Comparison of ENCODE assay signal across 8 mouse cellular contexts in genomic region chr15:103168801-103169611, GRCm38 (mm10). TPM values are rescaled to one million over a fixed set of nuclear protein-coding genes. Genes with fewer than 3 reads are reported as not detected.
A peak's percentile ranks its signal among the peaks of the same experiment; 100 is the strongest.
DNase-seq lines count a peak whose midpoint lies in the region; ATAC-seq and TF ChIP-seq lines count a peak whose summit lies in the region.

No protein-coding gene starts in this region.

- H3K4me3 ChIP-seq in hindbrain, embryonic 16.5 days (ENCODE audit: low read length) = peak overlapping the region; percentile 53
- H3K4me3 ChIP-seq in lung, adult 2 months (replicated peaks; ENCODE audit: extremely low read depth, low read depth, low read length) = peak overlapping the region; percentile 55
- H3K4me3 ChIP-seq in neural tube, embryonic 15.5 days (replicated peaks) = peak overlapping the region; percentile 49

- no peak for TF ChIP-seq CTCF in lung, adult 2 months (IDR thresholded peaks at IDR 0.05; ENCODE audit: insufficient read depth, low read length)

- H3K36me3 ChIP-seq in hindbrain, embryonic 16.5 days (ENCODE audit: control insufficient read depth, insufficient read depth, low read length) = no peaks in the 10 kb centered on the region
- no peaks in the 10 kb centered on the region for H3K36me3 ChIP-seq in neural tube, embryonic 15.5 days

- peak; percentile 72 for DNase-seq in retina, postnatal 1 day
- no peak for DNase-seq in retina, embryonic 14.5 days (ENCODE audit: low spot score)
- peak; percentile 82 for DNase-seq in embryo, embryonic 10 days (ENCODE audit: low spot score)
- peak; percentile 50 for DNase-seq in lung, adult 2 months
- no peak for DNase-seq in left cerebral cortex, adult 9 months (ENCODE audit: low spot score in 2 of 2)
- DNase-seq in layer of hippocampus, postnatal 25 days (ENCODE audit: extremely low spot score in 1 of 2, low spot score in 1 of 2) = no peak

- H3K27me3 ChIP-seq in hindbrain, embryonic 16.5 days (replicated peaks; ENCODE audit: control insufficient read depth, insufficient read depth, low read length) = peaks cover 39% of the 10 kb centered on the region
- peaks cover 9% of the 10 kb centered on the region; the same call in 1 of the 2 replicates for H3K27me3 ChIP-seq in neural tube, embryonic 15.5 days (replicated peaks)

- TF ChIP-seq POLR2A in lung, adult 2 months (IDR thresholded peaks at IDR 0.05; ENCODE audit: borderline replicate concordance, extremely low read depth, low read depth, low read length) = no peak

- peak overlapping the region; percentile 49 for H3K27ac ChIP-seq in hindbrain, embryonic 16.5 days (ENCODE audit: low read depth, low read length)
- H3K27ac ChIP-seq in neural tube, embryonic 15.5 days (replicated peaks) = peak overlapping the region; percentile 77

- H3K4me1 ChIP-seq in hindbrain, embryonic 16.5 days (ENCODE audit: control insufficient read depth, insufficient read depth, low read depth, low read length) = peaks cover 20% of the 10 kb centered on the region
- H3K4me1 ChIP-seq in lung, adult 2 months (ENCODE audit: control insufficient read depth, insufficient read depth, low read length) = peaks cover 6% of the 10 kb centered on the region
- H3K4me1 ChIP-seq in neural tube, embryonic 15.5 days = peaks cover 84% of the 10 kb centered on the region

- H3K9ac ChIP-seq in hindbrain, embryonic 16.5 days (ENCODE audit: low read depth, low read length) = peak overlapping the region; percentile 67
- peak overlapping the region; percentile 57 for H3K9ac ChIP-seq in neural tube, embryonic 15.5 days (replicated peaks)

- H3K4me2 ChIP-seq in hindbrain, embryonic 16.5 days (ENCODE audit: low read length) = peak overlapping the region; percentile 97
- H3K4me2 ChIP-seq in neural tube, embryonic 15.5 days = peak overlapping the region; percentile 99

- no peaks in the 10 kb centered on the region for H3K9me3 ChIP-seq in hindbrain, embryonic 16.5 days (ENCODE audit: control insufficient read depth, low read length)
- H3K9me3 ChIP-seq in neural tube, embryonic 15.5 days (replicated peaks) = no peaks in the 10 kb centered on the region

- peak; percentile 21; the same call in 1 of the 2 replicates for ATAC-seq in hindbrain, embryonic 16.5 days
- peak; percentile 32 for ATAC-seq in neural tube, embryonic 15.5 days (ENCODE audit: low FRiP score)

- under 1% methylated on average over 63 of the region's 63 CpGs for WGBS in hindbrain, embryonic 16.5 days
- WGBS in lung, adult 2 months = under 1% methylated on average over 63 of the region's 63 CpGs
- WGBS in neural tube, embryonic 15.5 days = under 1% methylated on average over 63 of the region's 63 CpGs

RNA-seq across cellular contexts. Expression of gene Smug1, which starts 2.1 kb away (rescaled TPM):
- polyA plus RNA-seq in hindbrain, embryonic 16.5 days (2015; fragmentation: Nextera tagmentation; extraction: Ambion mirVana) = 25.1 and 29.1 TPM in 2 replicates
- polyA plus RNA-seq in lung, adult 2 months (2012; rRNA removed) = 16.5 and 18.1 TPM in 2 replicates
- polyA plus RNA-seq in neural tube, embryonic 15.5 days (2015; fragmentation: Nextera tagmentation; extraction: Ambion mirVana) = 25.8 and 30.9 TPM in 2 replicates
- total RNA-seq in layer of hippocampus, postnatal 25 days (2021) = 10 to 100 TPM; 17.4 to 20.2 TPM

Comparison
In these comparisons a context has a peak if more than half of its experiments do, and no peak if none do; other contexts are left out.
1. DNase-seq: peak in retina, postnatal 1 day (single experiment), embryo, embryonic 10 days (single experiment) and lung, adult 2 months (single experiment); none in retina, embryonic 14.5 days (single experiment), left cerebral cortex, adult 9 months (0 of 2) and layer of hippocampus, postnatal 25 days (0 of 2).
2. Peak in every context shown above with its lines, with median percentiles within 50 percentile points of each other: H3K4me3 ChIP-seq.